Comparison of ENCODE assay signal across 9 mouse cellular contexts in the genomic region with DNA sequence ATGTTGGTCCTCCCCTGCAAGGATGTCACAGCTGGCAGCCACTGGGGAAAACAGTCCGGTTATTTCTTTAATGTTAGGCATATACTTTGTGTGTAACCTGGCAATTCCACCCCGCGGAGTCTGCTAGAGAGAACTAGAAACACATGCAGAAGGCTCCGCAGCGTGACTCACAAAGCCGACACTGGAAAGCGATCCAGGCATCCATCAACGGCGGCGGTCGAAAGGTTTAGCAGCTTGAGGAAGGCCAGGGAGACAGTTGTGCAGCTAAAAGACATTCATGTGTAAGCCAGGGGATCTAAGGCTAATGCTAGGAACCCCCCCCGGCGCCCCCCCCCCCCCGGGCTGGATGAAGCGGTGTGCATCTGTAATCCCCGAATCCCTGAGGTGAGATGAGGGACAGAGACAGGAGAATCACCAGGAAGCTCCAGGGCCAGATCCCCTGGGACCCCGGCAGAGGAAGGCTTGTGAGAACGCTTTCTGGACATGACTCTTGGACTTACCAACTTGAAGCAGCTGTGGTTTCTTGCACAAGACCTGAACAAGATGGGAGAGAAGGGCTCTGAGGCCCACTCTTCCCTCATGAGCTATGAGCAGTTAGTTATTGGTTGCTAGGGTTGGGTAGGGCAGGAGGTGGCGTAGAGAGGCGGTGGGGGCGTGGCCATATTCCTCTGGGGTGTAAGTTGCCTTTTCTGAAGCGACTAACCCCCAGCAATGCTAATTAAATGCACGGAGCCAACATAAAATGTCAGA. TPM values are rescaled to one million over a fixed set of nuclear protein-coding genes. Genes with fewer than 3 reads are reported as not detected.
DNase-seq lines count a peak whose midpoint lies in the region; ATAC-seq and TF ChIP-seq lines count a peak whose summit lies in the region.
"Had no signal": no experiment of that assay in that cellular context is flagged by ENCODE, and none has a peak within 500 bp of the region (broad histone marks: within the 10 kb centered on the region; RNA-seq: fewer than 3 reads in every experiment).

No protein-coding gene starts in this region.

- H3K4me2 ChIP-seq in intestine, embryonic 14.5 days (ENCODE audit: low read length) = peak overlapping the region; percentile 23; the same call in 1 of the 2 replicates
- no peak overlapping the region for H3K4me2 ChIP-seq in intestine, postnatal 0 days (replicated peaks; ENCODE audit: low read depth)
- 0 out of 2 replicates have a peak overlapping the region, but pooled peaks have one; percentile 19 for H3K4me2 ChIP-seq in limb, embryonic 15.5 days
- H3K4me2 ChIP-seq: liver, embryonic 13.5 days had no signal

- no peak for TF ChIP-seq CTCF in intestine, postnatal 0 days (IDR thresholded peaks at IDR 0.05; ENCODE audit: low read depth)

- no peaks in the 10 kb centered on the region for H3K9me3 ChIP-seq in intestine, embryonic 14.5 days (ENCODE audit: control insufficient read depth, low read length)
- H3K9me3 ChIP-seq in intestine, postnatal 0 days (ENCODE audit: control insufficient read depth) = no peaks in the 10 kb centered on the region
- H3K9me3 ChIP-seq in embryonic facial prominence, embryonic 10.5 days = no peaks in the 10 kb centered on the region
- no peaks in the 10 kb centered on the region for H3K9me3 ChIP-seq in limb, embryonic 15.5 days
- H3K9me3 ChIP-seq: liver, embryonic 13.5 days had no signal

- peak; percentile 71 for DNase-seq in intestine, embryonic 14.5 days (ENCODE audit: low spot score)
- DNase-seq in embryonic facial prominence, embryonic 10.5 days (ENCODE audit: low spot score) = peak; percentile 65
- DNase-seq in heart, adult 9 months (ENCODE audit: low spot score in 2 of 2) = peak; percentile 40 to 58
- DNase-seq in right cerebral cortex, adult 18-20 months = peak; percentile 53
- DNase-seq in thymus, postnatal 0 days (ENCODE audit: low spot score) = no peak
- DNase-seq: liver, embryonic 13.5 days had no signal

- H3K4me3 ChIP-seq in intestine, embryonic 14.5 days (ENCODE audit: low read depth, low read length) = no peak overlapping the region
- H3K4me3 ChIP-seq in intestine, postnatal 0 days (ENCODE audit: low read depth, low read length) = no peak overlapping the region
- H3K4me3 ChIP-seq in embryonic facial prominence, embryonic 10.5 days = peak overlapping the region; percentile 19; the same call in 1 of the 2 replicates
- H3K4me3 ChIP-seq in limb, embryonic 15.5 days = no peak overlapping the region
- H3K4me3 ChIP-seq: liver, embryonic 13.5 days had no signal

- peaks cover 22% of the 10 kb centered on the region for H3K4me1 ChIP-seq in intestine, embryonic 14.5 days (replicated peaks; ENCODE audit: control insufficient read depth, insufficient read depth, low read length)
- 0 out of 2 replicates have a peak, but pooled peaks cover 2% of the 10 kb centered on the region for H3K4me1 ChIP-seq in intestine, postnatal 0 days (replicated peaks; ENCODE audit: control insufficient read depth, insufficient read depth, low read length)
- peaks cover 48% of the 10 kb centered on the region for H3K4me1 ChIP-seq in embryonic facial prominence, embryonic 10.5 days
- peaks cover 55% of the 10 kb centered on the region for H3K4me1 ChIP-seq in limb, embryonic 15.5 days

- H3K9ac ChIP-seq in intestine, embryonic 14.5 days (ENCODE audit: low read length) = no peak overlapping the region
- no peak overlapping the region for H3K9ac ChIP-seq in intestine, postnatal 0 days (ENCODE audit: low read depth, low read length)
- no peak overlapping the region for H3K9ac ChIP-seq in limb, embryonic 15.5 days
- H3K9ac ChIP-seq: liver, embryonic 13.5 days had no signal

- no peak for ATAC-seq in intestine, embryonic 14.5 days (replicated peaks; ENCODE audit: low FRiP score, low TSS enrichment, low read depth)
- ATAC-seq in intestine, postnatal 0 days = no peak
- no peak for ATAC-seq in limb, embryonic 15.5 days (ENCODE audit: insufficient number of reproducible peaks, low FRiP score, low TSS enrichment, low read depth)
- no peak for ATAC-seq in erythroblast, adult 5-6 weeks (replicated peaks; ENCODE audit: low FRiP score, poor library complexity, severe bottlenecking)

- no peaks in the 10 kb centered on the region for H3K36me3 ChIP-seq in intestine, embryonic 14.5 days (ENCODE audit: control insufficient read depth, insufficient read depth, low read length)
- H3K36me3 ChIP-seq in intestine, postnatal 0 days (ENCODE audit: control insufficient read depth, insufficient read depth) = no peaks in the 10 kb centered on the region
- no peaks in the 10 kb centered on the region for H3K36me3 ChIP-seq in embryonic facial prominence, embryonic 10.5 days (replicated peaks)
- no peaks in the 10 kb centered on the region for H3K36me3 ChIP-seq in limb, embryonic 15.5 days
- H3K36me3 ChIP-seq: liver, embryonic 13.5 days had no signal

- H3K27ac ChIP-seq in intestine, embryonic 14.5 days (ENCODE audit: low read depth) = peak overlapping the region; percentile 60
- no peak overlapping the region for H3K27ac ChIP-seq in intestine, postnatal 0 days (ENCODE audit: low read depth, low read length)
- peak overlapping the region; percentile 89 for H3K27ac ChIP-seq in embryonic facial prominence, embryonic 10.5 days (replicated peaks)
- H3K27ac ChIP-seq in limb, embryonic 15.5 days = peak overlapping the region; percentile 90
- H3K27ac ChIP-seq: liver, embryonic 13.5 days had no signal

- no peaks in the 10 kb centered on the region for H3K27me3 ChIP-seq in intestine, embryonic 14.5 days (replicated peaks; ENCODE audit: control insufficient read depth, insufficient read depth, low read length)
- no peaks in the 10 kb centered on the region for H3K27me3 ChIP-seq in intestine, postnatal 0 days (replicated peaks; ENCODE audit: control insufficient read depth, insufficient read depth, low read length)
- no peaks in the 10 kb centered on the region for H3K27me3 ChIP-seq in embryonic facial prominence, embryonic 10.5 days (replicated peaks; ENCODE audit: low read depth, poor library complexity, severe bottlenecking)
- H3K27me3 ChIP-seq in limb, embryonic 15.5 days = no peaks in the 10 kb centered on the region
- H3K27me3 ChIP-seq: liver, embryonic 13.5 days had no signal

- 36% methylated on average over 22 of the region's 23 CpGs for WGBS in intestine, embryonic 14.5 days
- 44% methylated on average over 23 of the region's 23 CpGs for WGBS in intestine, postnatal 0 days
- 29% methylated on average over 23 of the region's 23 CpGs for WGBS in embryonic facial prominence, embryonic 10.5 days
- WGBS in limb, embryonic 15.5 days = 17% methylated on average over 22 of the region's 23 CpGs

RNA-seq across cellular contexts. Expression of a gene that starts 16.2 kb away (rescaled TPM):
- 3.6 and 5.6 TPM in 2 replicates for polyA plus RNA-seq in intestine, embryonic 14.5 days (2014; fragmentation: Nextera tagmentation; extraction: Ambion mirVana)
- polyA plus RNA-seq in intestine, postnatal 0 days (2015; fragmentation: Nextera tagmentation; extraction: Ambion mirVana) = 2.6 and 4.5 TPM in 2 replicates
- polyA plus RNA-seq in embryonic facial prominence, embryonic 10.5 days (2016; fragmentation: Nextera tagmentation; extraction: Ambion mirVana) = 4.8 and 5.1 TPM in 2 replicates
- polyA plus RNA-seq in limb, embryonic 15.5 days (2015; fragmentation: Nextera tagmentation; extraction: Ambion mirVana) = 4.4 and 5.3 TPM in 2 replicates
- 3.7 and 5.0 TPM in 2 replicates for total RNA-seq in erythroblast, adult 5-6 weeks (2015; ENCODE audit: low replicate concordance)
- 2.0 and 2.8 TPM in 2 replicates for total RNA-seq in erythroblast, adult 5-6 weeks (2017; ENCODE audit: low replicate concordance)
- 2.9 and 5.1 TPM in 2 replicates for polyA plus RNA-seq in thymus, postnatal 0 days (2015; fragmentation: Nextera tagmentation; extraction: Ambion mirVana)
